Mouse (Mus musculus): ENCODE data around the gene Stim1.

Stim1 gene

GRCm38 (mm10) chr7:102300761-102301160 lies 33.2 kb downstream of the Stim1 start:
- TF ChIP-seq NANOG (IDR thresholded peaks at IDR 0.05; ENCODE audit: borderline replicate concordance, low read length) (no peak), CTCF (conservative IDR thresholded peaks at IDR 0.05; ENCODE audit: low read length) (no peak), POU5F1 (IDR thresholded peaks at IDR 0.05; ENCODE audit: borderline replicate concordance, low read length) (no peak)

GRCm38 (mm10) chr7:102302471-102302870 lies 34.9 kb downstream of the Stim1 start:
- Histone ChIP-seq H3K27me3 (ENCODE audit: insufficient read depth, low read length) (no peaks in the 10 kb centered on the region), H3K4me1 (replicated peaks; ENCODE audit: low read depth, low read length) (no peaks in the 10 kb centered on the region), H3K4me3 (replicated peaks; ENCODE audit: low read length) (no peak overlapping the region), H3K9me3 (ENCODE audit: low read length) (no peaks in the 10 kb centered on the region), H3K36me3 (ENCODE audit: insufficient read depth, low read length) (no peaks in the 10 kb centered on the region)
- no peak for TF ChIP-seq CTCF (conservative IDR thresholded peaks at IDR 0.05; ENCODE audit: low read length)
- no peak for TF ChIP-seq POU5F1 (IDR thresholded peaks at IDR 0.05; ENCODE audit: borderline replicate concordance, low read length)
- TF ChIP-seq NANOG (IDR thresholded peaks at IDR 0.05; ENCODE audit: borderline replicate concordance, low read length): no peak

More at GRCm38 (mm10) chr7:102300761-102301160, 33.2 kb downstream of the Stim1 start:
- H3K27me3 ChIP-seq (ENCODE audit: insufficient read depth, low read length): no peaks in the 10 kb centered on the region
- H3K36me3 ChIP-seq (ENCODE audit: insufficient read depth, low read length): no peaks in the 10 kb centered on the region
- no peaks in the 10 kb centered on the region for H3K4me1 ChIP-seq (replicated peaks; ENCODE audit: low read depth, low read length)
- no peak overlapping the region for H3K4me3 ChIP-seq (replicated peaks; ENCODE audit: low read length)
- no peaks in the 10 kb centered on the region for H3K9me3 ChIP-seq (ENCODE audit: low read length)

GRCm38 (mm10) chr7:102305596-102305995 lies 38.0 kb downstream of the Stim1 start:
- Histone ChIP-seq H3K36me3 (ENCODE audit: insufficient read depth, low read length) (no peaks in the 10 kb centered on the region), H3K27me3 (ENCODE audit: insufficient read depth, low read length) (no peaks in the 10 kb centered on the region), H3K4me1 (replicated peaks; ENCODE audit: low read depth, low read length) (no peaks in the 10 kb centered on the region), H3K9me3 (ENCODE audit: low read length) (no peaks in the 10 kb centered on the region), H3K4me3 (replicated peaks; ENCODE audit: low read length) (no peak overlapping the region)
- TF ChIP-seq POU5F1 (IDR thresholded peaks at IDR 0.05; ENCODE audit: borderline replicate concordance, low read length) (no peak), CTCF (conservative IDR thresholded peaks at IDR 0.05; ENCODE audit: low read length) (no peak), NANOG (IDR thresholded peaks at IDR 0.05; ENCODE audit: borderline replicate concordance, low read length) (no peak)

GRCm38 (mm10) chr7:102310266-102310665 lies 42.7 kb downstream of the Stim1 start:
- no peaks in the 10 kb centered on the region for H3K36me3 ChIP-seq (ENCODE audit: insufficient read depth, low read length)
- TF ChIP-seq POU5F1 (IDR thresholded peaks at IDR 0.05; ENCODE audit: borderline replicate concordance, low read length) (no peak), CTCF (conservative IDR thresholded peaks at IDR 0.05; ENCODE audit: low read length) (no peak), NANOG (IDR thresholded peaks at IDR 0.05; ENCODE audit: borderline replicate concordance, low read length) (no peak)
- H3K4me1 ChIP-seq (replicated peaks; ENCODE audit: low read depth, low read length): peaks cover 7% of the 10 kb centered on the region
- no peaks in the 10 kb centered on the region for H3K27me3 ChIP-seq (ENCODE audit: insufficient read depth, low read length)
- H3K9me3 ChIP-seq (ENCODE audit: low read length): no peaks in the 10 kb centered on the region
- no peak overlapping the region for H3K4me3 ChIP-seq (replicated peaks; ENCODE audit: low read length)

GRCm38 (mm10) chr7:102310821-102311220 lies 43.2 kb downstream of the Stim1 start:
- H3K4me3 ChIP-seq (replicated peaks; ENCODE audit: low read length): no peak overlapping the region
- TF ChIP-seq CTCF (conservative IDR thresholded peaks at IDR 0.05; ENCODE audit: low read length) (no peak), NANOG (IDR thresholded peaks at IDR 0.05; ENCODE audit: borderline replicate concordance, low read length) (no peak), POU5F1 (IDR thresholded peaks at IDR 0.05; ENCODE audit: borderline replicate concordance, low read length) (no peak)

GRCm38 (mm10) chr7:102312840-102313534 lies 45.4 kb downstream of the Stim1 start:
- no peaks in the 10 kb centered on the region for H3K27me3 ChIP-seq (ENCODE audit: insufficient read depth, low read length)
- no peaks in the 10 kb centered on the region for H3K36me3 ChIP-seq (ENCODE audit: insufficient read depth, low read length)
- H3K9me3 ChIP-seq (ENCODE audit: low read length): no peaks in the 10 kb centered on the region
- peaks cover 30% of the 10 kb centered on the region for H3K4me1 ChIP-seq (replicated peaks; ENCODE audit: low read depth, low read length)
- TF ChIP-seq CTCF (conservative IDR thresholded peaks at IDR 0.05; ENCODE audit: low read length) (no peak), POU5F1 (IDR thresholded peaks at IDR 0.05; ENCODE audit: borderline replicate concordance, low read length) (no peak), NANOG (IDR thresholded peaks at IDR 0.05; ENCODE audit: borderline replicate concordance, low read length) (no peak)
- H3K4me3 ChIP-seq (replicated peaks; ENCODE audit: low read length): no peak overlapping the region

More at GRCm38 (mm10) chr7:102310821-102311220, 43.2 kb downstream of the Stim1 start:
- Histone ChIP-seq H3K9me3 (ENCODE audit: low read length) (no peaks in the 10 kb centered on the region), H3K27me3 (ENCODE audit: insufficient read depth, low read length) (no peaks in the 10 kb centered on the region), H3K36me3 (ENCODE audit: insufficient read depth, low read length) (no peaks in the 10 kb centered on the region), H3K4me1 (replicated peaks; ENCODE audit: low read depth, low read length) (peaks cover 12% of the 10 kb centered on the region)

GRCm38 (mm10) chr7:102313535-102313863 lies 45.9 kb downstream of the Stim1 start:
- Histone ChIP-seq H3K27me3 (ENCODE audit: insufficient read depth, low read length) (no peaks in the 10 kb centered on the region), H3K4me1 (replicated peaks; ENCODE audit: low read depth, low read length) (peaks cover 30% of the 10 kb centered on the region), H3K9me3 (ENCODE audit: low read length) (no peaks in the 10 kb centered on the region)

GRCm38 (mm10) chr7:102314107-102314506 lies 46.5 kb downstream of the Stim1 start:
- Histone ChIP-seq H3K4me3 (replicated peaks; ENCODE audit: low read length) (no peak overlapping the region), H3K36me3 (ENCODE audit: insufficient read depth, low read length) (no peaks in the 10 kb centered on the region), H3K9me3 (ENCODE audit: low read length) (no peaks in the 10 kb centered on the region), H3K27me3 (ENCODE audit: insufficient read depth, low read length) (no peaks in the 10 kb centered on the region), H3K4me1 (replicated peaks; ENCODE audit: low read depth, low read length) (peaks cover 30% of the 10 kb centered on the region)
- TF ChIP-seq POU5F1 (IDR thresholded peaks at IDR 0.05; ENCODE audit: borderline replicate concordance, low read length) (no peak), NANOG (IDR thresholded peaks at IDR 0.05; ENCODE audit: borderline replicate concordance, low read length) (no peak), CTCF (conservative IDR thresholded peaks at IDR 0.05; ENCODE audit: low read length) (no peak)

More at GRCm38 (mm10) chr7:102313535-102313863, 45.9 kb downstream of the Stim1 start:
- TF ChIP-seq POU5F1 (IDR thresholded peaks at IDR 0.05; ENCODE audit: borderline replicate concordance, low read length) (no peak), NANOG (IDR thresholded peaks at IDR 0.05; ENCODE audit: borderline replicate concordance, low read length) (no peak), CTCF (conservative IDR thresholded peaks at IDR 0.05; ENCODE audit: low read length) (no peak)
- no peaks in the 10 kb centered on the region for H3K36me3 ChIP-seq (ENCODE audit: insufficient read depth, low read length)
- H3K4me3 ChIP-seq (replicated peaks; ENCODE audit: low read length): no peak overlapping the region

- H3K27me3 ChIP-seq (ENCODE audit: insufficient read depth, low read length): no peaks in the 10 kb centered on the region
- H3K9me3 ChIP-seq (ENCODE audit: low read length): no peaks in the 10 kb centered on the region
- H3K4me1 ChIP-seq (replicated peaks; ENCODE audit: low read depth, low read length): peaks cover 30% of the 10 kb centered on the region
- TF ChIP-seq NANOG (IDR thresholded peaks at IDR 0.05; ENCODE audit: borderline replicate concordance, low read length) (no peak), CTCF (conservative IDR thresholded peaks at IDR 0.05; ENCODE audit: low read length) (no peak), POU5F1 (IDR thresholded peaks at IDR 0.05; ENCODE audit: borderline replicate concordance, low read length) (no peak)
- H3K36me3 ChIP-seq (ENCODE audit: insufficient read depth, low read length): no peaks in the 10 kb centered on the region
- no peak overlapping the region for H3K4me3 ChIP-seq (replicated peaks; ENCODE audit: low read length)
These were observed 47.3 kb downstream of the Stim1 start for GRCm38 (mm10) chr7:102314908-102315307.
